Mouse (Mus musculus) stomach, postnatal 0 days (tissue): Measurements from ENCODE around the gene Acot7.

Experiments used
- CTCF ChIP-seq: IDR thresholded peaks from 2 replicates; pipeline ENCODE4 v1.5.1; 2016; ENCODE audit warnings: antibody characterized with exemption, low read depth, mild to moderate bottlenecking, moderate library complexity
- EP300 ChIP-seq: optimal IDR thresholded peaks from 2 replicates; pipeline ENCODE3; 2016; ENCODE audit warnings: antibody characterized with exemption

DNA sequence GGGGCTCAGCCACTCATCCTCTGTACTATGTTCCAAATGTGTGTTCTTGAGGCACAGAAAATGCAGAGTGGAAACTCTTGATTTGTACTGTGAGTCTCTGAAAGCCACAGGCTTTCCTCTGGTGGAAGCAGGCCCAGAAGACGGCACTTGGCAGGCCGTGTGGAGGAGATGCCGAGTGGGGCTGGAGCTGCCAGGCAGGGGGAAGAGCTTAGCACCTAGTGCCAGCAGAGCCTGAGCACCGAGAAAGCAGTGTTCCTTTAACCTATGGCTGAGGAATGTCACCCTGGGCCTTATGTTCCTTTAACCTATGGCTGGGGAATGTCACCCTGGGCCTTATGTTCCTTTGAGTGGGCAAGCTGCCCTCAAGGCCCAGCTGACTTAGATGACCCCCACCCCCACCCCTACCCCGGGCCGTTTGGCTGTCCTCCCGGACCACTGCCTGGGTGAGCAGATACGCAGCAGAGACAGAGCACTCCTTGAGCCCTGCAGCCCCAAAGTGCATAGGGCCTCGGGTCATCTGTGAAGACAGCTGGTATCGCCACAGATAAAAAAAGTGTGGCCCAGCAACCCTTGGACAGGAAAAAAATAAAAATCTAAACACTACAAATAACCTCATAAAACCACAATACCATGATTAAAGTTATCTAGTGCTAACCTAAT is 88.4 kb downstream of the Acot7 start:
- TF ChIP-seq CTCF (no peak), EP300 (no peak)
